Mouse (Mus musculus) ES-E14 (cell line): ENCODE measurements around the gene Col9a3.

Source experiments
- CHD2 ChIP-seq: IDR thresholded peaks from 2 replicates; pipeline ENCODE4 v1.6.1; 2014; ENCODE audit warnings: mild to moderate bottlenecking, low read depth, low read length, inconsistent platforms
- MAFK ChIP-seq: IDR thresholded peaks from 2 replicates; pipeline ENCODE4 v1.6.1; 2014; ENCODE audit warnings: mild to moderate bottlenecking, low read depth, low read length, inconsistent platforms; ENCODE audit not compliant: insufficient read depth
- ZNF384 ChIP-seq: IDR thresholded peaks from 2 replicates; pipeline ENCODE4 v1.6.1; 2012; ENCODE audit warnings: low read depth, low read length, inconsistent platforms

DNA sequence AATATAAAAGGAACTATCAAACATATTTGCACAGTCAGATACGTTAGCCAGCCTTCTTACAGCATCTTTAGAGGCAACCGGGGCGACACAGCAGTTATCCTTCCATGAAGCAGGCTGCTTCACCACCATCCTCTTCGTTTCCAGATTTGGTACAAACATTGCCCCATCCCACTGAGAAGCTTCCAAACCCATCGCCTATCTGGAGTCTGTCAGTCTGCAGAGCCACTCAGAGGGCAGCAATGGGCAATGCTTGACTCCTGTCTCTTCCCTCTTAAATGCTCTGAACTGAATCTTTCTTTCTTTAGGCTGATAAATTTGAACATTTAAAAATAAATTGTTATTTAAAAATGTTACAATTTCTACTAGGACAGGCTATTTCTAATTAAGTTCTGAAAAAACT lies 60.8 kb downstream of the Col9a3 start:
- TF ChIP-seq ZNF384: no peak
- TF ChIP-seq MAFK: no peak
- TF ChIP-seq CHD2: no peak
